Mouse (Mus musculus) heart, embryonic 12.5 days (tissue): ENCODE results near the gene Ttll8. TPM values are rescaled to one million over a fixed set of nuclear protein-coding genes. Genes with fewer than 3 reads are reported as not detected.

Experiments
- ATAC-seq: fragments of 200-750 bp; cut with Nextera tagmentation; 2 replicates; pipeline ENCODE4 v1.8.0; 2017; ENCODE audit warnings: moderate TSS enrichment, moderate library complexity; ENCODE audit not compliant: insufficient number of reproducible peaks, low FRiP score
- H3K27ac ChIP-seq: fragments of 300-500 bp; sonication (generic); 2 replicates; pipeline ENCODE4 v1.5.1; 2016; ENCODE audit warnings: mild to moderate bottlenecking, moderate library complexity; ENCODE audit not compliant: poor library complexity, severe bottlenecking
- H3K27me3 ChIP-seq: fragments of 300-500 bp; sonication (generic); replicated peaks from 2 replicates; pipeline ENCODE4 v1.6.1; 2016; ENCODE audit warnings: mild to moderate bottlenecking, moderate library complexity
- H3K36me3 ChIP-seq: fragments of 300-500 bp; sonication (generic); 2 replicates; pipeline ENCODE4 v1.6.1; 2016; ENCODE audit warnings: mild to moderate bottlenecking, moderate library complexity
- H3K4me1 ChIP-seq: fragments of 300-500 bp; sonication (generic); replicated peaks from 2 replicates; pipeline ENCODE4 v1.6.1; 2016; ENCODE audit warnings: mild to moderate bottlenecking
- H3K4me2 ChIP-seq: fragments of 300-500 bp; sonication (generic); 2 replicates; pipeline ENCODE4 v1.6.1; 2016; ENCODE audit warnings: mild to moderate bottlenecking, moderate library complexity
- H3K4me3 ChIP-seq: fragments of 300-500 bp; sonication (generic); 2 replicates; pipeline ENCODE4 v1.5.1; 2016; ENCODE audit warnings: mild to moderate bottlenecking
- H3K9ac ChIP-seq: fragments of 300-500 bp; sonication (generic); 2 replicates; pipeline ENCODE4 v1.6.1; 2016; ENCODE audit warnings: mild to moderate bottlenecking, moderate library complexity
- H3K9me3 ChIP-seq: fragments of 300-500 bp; sonication (generic); replicated peaks from 2 replicates; pipeline ENCODE4 v1.6.1; 2016; ENCODE audit warnings: mild to moderate bottlenecking, moderate library complexity
- whole genome bisulfite sequencing: fragments of 180-500 bp; shearing (Covaris S2); methylation state at CpG from one replicate; pipeline ENCODE4 v1.1.7; 2016; 5-methylcytosine and 5-hydroxymethylcytosine counted together
- polyA plus RNA-seq: library from polyadenylated mRNA; unstranded; fragments of >200 nt; fragmentation: Nextera tagmentation; extraction: Ambion mirVana; gene quantifications from 2 replicates; pipeline ENCODE4 v1.2.1, GENCODE M21; 2016

The Ttll8 gene
- polyA plus RNA-seq, 1 experiment from 2014 or later, result not detected

DNA sequence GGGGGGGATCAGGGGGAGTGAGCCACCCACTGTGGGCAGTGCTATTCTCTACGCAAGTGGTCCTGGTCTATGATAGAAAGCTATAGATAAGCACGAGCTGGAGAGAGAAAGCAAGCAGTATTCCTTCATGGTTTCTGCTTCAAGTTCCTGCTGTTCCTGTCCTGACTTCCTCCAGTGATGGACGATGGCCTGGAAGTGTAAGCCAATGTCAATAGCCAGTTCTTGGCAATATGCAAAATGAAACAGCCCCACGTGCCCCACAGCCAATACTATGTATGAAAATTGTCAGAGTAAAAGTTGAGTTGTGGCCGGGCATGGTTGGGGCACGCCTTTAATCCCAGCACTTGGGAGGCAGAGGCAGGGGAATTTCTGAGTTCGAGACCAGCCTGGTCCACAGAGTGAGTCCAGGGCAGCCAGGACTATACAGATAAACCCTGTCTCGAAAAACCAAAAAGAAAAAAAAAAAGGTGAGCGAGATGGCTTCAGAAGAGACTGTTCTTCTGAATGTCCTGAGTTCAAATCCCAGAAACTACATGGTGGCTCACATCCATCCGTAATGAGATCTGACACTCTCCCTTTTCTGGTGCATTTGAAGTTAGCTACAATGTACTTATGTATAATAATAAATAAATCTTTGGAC is 57.8 kb downstream of the Ttll8 start:
- H3K9ac ChIP-seq, result no peak overlapping the region
- ATAC-seq, result no peak
- H3K27ac ChIP-seq, result no peak overlapping the region
- no peaks in the 10 kb centered on the region for H3K36me3 ChIP-seq
- no peaks in the 10 kb centered on the region for H3K9me3 ChIP-seq
- no peak overlapping the region for H3K4me3 ChIP-seq
- no peaks in the 10 kb centered on the region for H3K4me1 ChIP-seq
- H3K4me2 ChIP-seq, result no peak overlapping the region
- H3K27me3 ChIP-seq, result peaks cover 9% of the 10 kb centered on the region; the same call in 1 of the 2 replicates
- 78% methylated on average over 10 of the region's 10 CpGs for WGBS

DNA sequence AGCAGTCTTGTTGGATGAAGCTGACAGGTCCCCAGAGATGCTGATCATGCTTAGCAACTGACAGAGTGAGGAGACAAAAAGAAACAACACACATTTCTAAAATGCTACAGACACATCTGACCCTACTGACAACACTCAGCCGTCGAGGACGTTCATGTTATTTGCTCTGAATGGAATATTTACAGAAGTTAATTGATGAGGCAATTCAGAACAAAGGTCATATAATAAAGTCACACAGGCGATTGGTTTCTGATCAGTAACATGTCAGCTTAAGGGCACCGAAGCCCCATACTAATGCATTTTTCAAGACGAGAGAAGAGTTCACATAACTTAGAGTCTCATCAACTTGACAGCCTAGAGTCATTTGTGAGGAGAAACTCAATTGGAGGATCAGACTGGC is 58.3 kb downstream of the Ttll8 start:
- WGBS, result 80% methylated on average over 6 of the region's 6 CpGs
- no peaks in the 10 kb centered on the region for H3K36me3 ChIP-seq
- H3K4me1 ChIP-seq, result no peaks in the 10 kb centered on the region; the same call in 1 of the 2 replicates
- H3K4me3 ChIP-seq, result no peak overlapping the region
- H3K27me3 ChIP-seq, result peaks cover 9% of the 10 kb centered on the region; the same call in 1 of the 2 replicates
- H3K9ac ChIP-seq, result no peak overlapping the region
- H3K4me2 ChIP-seq, result no peak overlapping the region
- H3K27ac ChIP-seq, result no peak overlapping the region
- no peaks in the 10 kb centered on the region for H3K9me3 ChIP-seq
- ATAC-seq, result no peak

DNA sequence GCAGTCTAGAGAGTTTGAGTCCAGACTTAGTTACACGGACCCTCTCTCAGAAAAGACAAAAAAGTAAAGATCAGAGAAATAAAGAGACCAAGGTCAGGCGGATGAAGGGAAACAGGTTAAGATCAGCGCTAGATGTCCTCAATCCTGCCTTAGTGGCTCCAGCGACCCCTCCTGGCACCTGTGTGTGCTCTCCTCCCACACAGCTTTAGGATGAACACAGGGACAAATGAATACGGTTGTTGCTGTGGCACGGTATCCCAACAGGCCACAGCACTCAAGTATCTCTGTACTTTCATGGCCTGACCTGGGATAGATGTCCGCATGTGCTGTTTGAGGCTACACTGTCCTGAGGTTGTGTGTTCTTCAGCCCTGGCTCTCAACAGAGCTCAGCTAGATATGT is 59.1 kb downstream of the Ttll8 start:
- H3K4me2 ChIP-seq, result no peak overlapping the region
- 57% methylated on average over 7 of the region's 7 CpGs for WGBS
- H3K36me3 ChIP-seq, result no peaks in the 10 kb centered on the region
- no peak for ATAC-seq
- no peak overlapping the region for H3K4me3 ChIP-seq
- H3K9ac ChIP-seq, result no peak overlapping the region
- H3K9me3 ChIP-seq, result no peaks in the 10 kb centered on the region
- H3K27me3 ChIP-seq, result peaks cover 9% of the 10 kb centered on the region; the same call in 1 of the 2 replicates
- no peak overlapping the region for H3K27ac ChIP-seq
- H3K4me1 ChIP-seq, result no peaks in the 10 kb centered on the region; the same call in 1 of the 2 replicates

DNA sequence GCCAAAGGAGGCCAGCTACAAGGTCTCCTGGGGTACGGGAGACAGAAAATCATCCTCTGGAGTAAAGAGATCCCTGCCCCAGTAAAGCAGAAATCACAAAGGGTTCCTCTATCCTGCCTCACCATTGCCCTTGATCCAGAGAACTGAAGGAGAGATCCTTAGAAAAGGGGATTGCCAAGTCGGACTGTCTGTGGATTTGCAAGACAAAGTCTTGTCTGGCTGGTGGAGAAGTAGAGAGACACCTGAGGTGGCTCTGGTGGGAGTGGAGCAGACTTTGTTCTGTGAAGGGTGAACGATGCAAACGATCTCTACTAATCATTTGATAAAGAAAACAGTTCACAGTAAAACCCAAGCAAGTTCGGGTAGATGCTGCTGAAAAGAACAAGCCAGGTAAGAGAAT is 61.3 kb downstream of the Ttll8 start:
- WGBS, result 75% methylated on average over 5 of the region's 5 CpGs
- H3K9ac ChIP-seq, result no peak overlapping the region
- no peak overlapping the region for H3K27ac ChIP-seq
- no peak overlapping the region for H3K4me3 ChIP-seq
- no peaks in the 10 kb centered on the region for H3K9me3 ChIP-seq
- no peak overlapping the region for H3K4me2 ChIP-seq
- peaks cover 12% of the 10 kb centered on the region for H3K27me3 ChIP-seq
- no peaks in the 10 kb centered on the region; the same call in 1 of the 2 replicates for H3K4me1 ChIP-seq
- no peak for ATAC-seq
- no peaks in the 10 kb centered on the region for H3K36me3 ChIP-seq

DNA sequence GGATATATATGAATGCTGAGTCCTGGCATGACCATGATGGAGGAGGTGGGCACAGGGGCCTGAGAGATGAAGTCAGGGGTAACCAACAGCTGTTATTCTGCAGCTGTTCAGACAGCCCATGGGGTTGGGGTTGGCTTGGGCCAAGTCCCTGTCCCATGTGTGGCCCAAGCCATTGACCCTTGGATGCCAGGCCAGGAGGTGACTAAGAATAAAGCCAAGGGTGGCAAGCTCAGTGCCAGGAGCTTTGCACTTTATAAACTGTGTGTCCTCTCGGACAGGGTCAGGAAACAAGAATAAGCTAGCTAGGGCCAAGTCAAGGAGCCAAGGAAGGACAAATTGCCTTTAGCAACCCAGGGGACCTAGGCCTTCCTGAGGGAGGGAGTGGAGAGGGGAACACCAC is 62.0 kb downstream of the Ttll8 start:
- Histone ChIP-seq H3K4me1 (no peaks in the 10 kb centered on the region; the same call in 1 of the 2 replicates), H3K27ac (no peak overlapping the region), H3K4me3 (no peak overlapping the region), H3K27me3 (peaks cover 12% of the 10 kb centered on the region), H3K9me3 (no peaks in the 10 kb centered on the region), H3K9ac (no peak overlapping the region), H3K36me3 (no peaks in the 10 kb centered on the region), H3K4me2 (no peak overlapping the region)
- WGBS, result 83% methylated on average over 1 of the region's 1 CpGs
- ATAC-seq, result no peak

DNA sequence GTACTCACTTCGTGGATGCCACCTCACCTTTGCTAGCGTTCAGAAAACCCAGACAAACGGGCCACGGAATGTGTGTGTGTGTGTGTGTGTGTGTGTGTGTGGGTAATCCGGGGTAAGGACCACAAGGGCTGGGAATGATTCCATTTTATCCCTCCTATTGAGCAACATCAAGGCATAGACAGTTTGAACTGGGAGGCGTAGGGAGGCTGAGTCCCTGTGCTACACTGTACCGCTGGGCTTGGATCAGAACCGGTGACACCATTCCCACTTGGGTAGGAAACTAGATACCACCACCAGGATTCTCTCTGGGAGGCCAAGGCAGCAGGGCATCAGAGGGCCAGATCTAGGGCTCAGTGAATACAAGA is 62.6 kb downstream of the Ttll8 start:
- H3K4me2 ChIP-seq, result peak overlapping the region; percentile 95
- ATAC-seq, result no peak
- H3K4me1 ChIP-seq, result no peaks in the 10 kb centered on the region; the same call in 1 of the 2 replicates
- no peak overlapping the region for H3K9ac ChIP-seq
- no peak overlapping the region for H3K27ac ChIP-seq
- peak overlapping the region; percentile 57; the same call in 1 of the 2 replicates for H3K4me3 ChIP-seq
- peaks cover 12% of the 10 kb centered on the region for H3K27me3 ChIP-seq
- no peaks in the 10 kb centered on the region for H3K9me3 ChIP-seq
- WGBS, result 63% methylated on average over 8 of the region's 8 CpGs
- H3K36me3 ChIP-seq, result no peaks in the 10 kb centered on the region

DNA sequence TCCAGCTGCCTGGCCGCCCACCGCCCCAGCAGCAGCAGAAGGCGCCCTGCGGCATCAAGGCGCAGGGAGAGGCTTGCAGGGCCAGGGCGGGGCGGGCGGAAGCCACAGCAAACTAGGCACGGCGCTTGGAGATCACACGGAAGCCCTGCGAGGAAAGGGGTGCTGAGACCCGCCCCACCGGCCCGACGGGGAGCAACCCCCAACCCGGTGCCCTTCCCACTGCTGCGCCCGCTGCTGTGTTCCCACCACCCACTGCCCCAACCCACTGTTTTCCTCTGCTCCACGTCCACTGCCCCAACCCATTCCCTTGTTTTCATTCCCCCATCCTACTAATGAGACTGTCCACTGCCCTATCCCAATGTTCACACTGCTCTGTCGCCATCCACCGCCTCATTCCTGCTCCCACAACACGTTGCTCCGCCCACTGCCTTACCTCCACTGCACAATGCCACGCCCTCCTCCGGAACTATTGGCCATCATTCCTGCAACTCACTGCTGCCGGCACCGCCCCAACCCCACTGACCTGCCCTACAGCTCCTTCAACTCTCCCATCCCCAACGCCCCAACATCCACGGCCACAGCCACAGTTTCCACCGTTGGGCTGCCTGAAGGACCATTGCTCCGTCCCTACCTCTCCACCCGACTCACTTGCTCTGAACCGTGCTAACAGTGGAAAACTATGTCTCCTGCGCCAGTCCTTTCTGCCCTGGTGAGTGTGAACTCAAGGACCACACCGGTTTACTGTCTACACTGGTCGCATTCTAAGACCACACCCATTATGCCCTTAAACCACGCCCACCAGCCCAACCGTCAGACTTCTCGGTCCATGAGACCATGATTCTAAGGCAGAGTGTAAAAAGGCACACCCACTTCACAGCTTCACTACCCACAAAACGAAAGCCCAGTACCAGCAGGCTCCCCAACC is 63.2 kb downstream of the Ttll8 start:
- 2% methylated on average over 35 of the region's 41 CpGs for WGBS
- no peaks in the 10 kb centered on the region; the same call in 1 of the 2 replicates for H3K4me1 ChIP-seq
- H3K4me3 ChIP-seq, result peak overlapping the region; percentile 57
- ATAC-seq, result peak; percentile 87
- H3K9ac ChIP-seq, result peak overlapping the region; percentile 78
- no peaks in the 10 kb centered on the region for H3K9me3 ChIP-seq
- H3K4me2 ChIP-seq, result peak overlapping the region; percentile 95
- H3K27ac ChIP-seq, result no peak overlapping the region
- peaks cover 12% of the 10 kb centered on the region for H3K27me3 ChIP-seq
- H3K36me3 ChIP-seq, result no peaks in the 10 kb centered on the region

DNA sequence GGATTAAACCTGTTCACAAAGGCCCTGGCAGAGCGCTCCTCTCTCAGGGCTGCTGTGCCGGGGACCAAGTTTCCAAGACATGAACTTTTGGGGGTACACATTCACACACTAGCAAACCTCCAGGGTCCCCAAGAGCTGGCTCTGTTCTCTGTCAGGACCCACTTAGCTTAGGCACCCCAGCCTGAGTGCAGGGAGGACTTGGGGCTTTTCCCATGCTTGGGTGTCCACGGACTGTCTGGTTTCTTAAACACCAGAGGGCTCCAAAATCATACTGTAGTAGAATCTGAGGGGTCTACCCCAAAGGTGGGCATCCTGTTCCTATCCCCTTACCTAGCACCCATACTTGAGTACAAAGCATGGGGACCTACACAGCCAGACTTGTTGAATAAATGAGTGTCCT is 64.2 kb downstream of the Ttll8 start:
- Histone ChIP-seq H3K27ac (no peak overlapping the region), H3K4me3 (peak overlapping the region; percentile 57; the same call in 1 of the 2 replicates), H3K27me3 (peaks cover 12% of the 10 kb centered on the region), H3K4me2 (peak overlapping the region; percentile 95), H3K9ac (peak overlapping the region; percentile 78), H3K36me3 (no peaks in the 10 kb centered on the region), H3K9me3 (no peaks in the 10 kb centered on the region), H3K4me1 (no peaks in the 10 kb centered on the region; the same call in 1 of the 2 replicates)
- WGBS, result 79% methylated on average over 3 of the region's 3 CpGs
- no peak for ATAC-seq

DNA sequence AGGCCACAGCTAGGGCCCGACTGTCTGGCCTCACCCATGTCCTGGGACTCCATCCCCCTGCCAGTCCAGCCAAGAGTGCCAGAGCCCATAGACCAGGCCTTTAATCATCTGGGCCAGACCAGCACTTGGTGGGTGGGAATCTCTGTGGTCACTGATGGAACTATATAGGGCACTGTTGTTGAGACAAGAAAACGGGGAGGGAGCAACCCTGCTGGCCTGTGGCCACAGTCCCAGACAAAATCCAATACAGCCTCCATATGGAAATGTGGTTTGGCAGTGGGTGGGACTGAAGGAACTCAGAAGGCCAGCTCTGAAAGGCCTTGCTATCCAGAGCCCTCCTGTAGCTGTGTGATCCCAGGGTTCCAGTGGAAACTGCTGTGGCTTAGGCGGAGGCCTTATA is 65.2 kb downstream of the Ttll8 start:
- Histone ChIP-seq H3K27me3 (peaks cover 12% of the 10 kb centered on the region), H3K9ac (no peak overlapping the region), H3K4me1 (peaks cover 2% of the 10 kb centered on the region), H3K36me3 (no peaks in the 10 kb centered on the region), H3K4me2 (no peak overlapping the region), H3K9me3 (no peaks in the 10 kb centered on the region), H3K27ac (no peak overlapping the region), H3K4me3 (no peak overlapping the region)
- no peak for ATAC-seq
- 81% methylated on average over 3 of the region's 3 CpGs for WGBS

DNA sequence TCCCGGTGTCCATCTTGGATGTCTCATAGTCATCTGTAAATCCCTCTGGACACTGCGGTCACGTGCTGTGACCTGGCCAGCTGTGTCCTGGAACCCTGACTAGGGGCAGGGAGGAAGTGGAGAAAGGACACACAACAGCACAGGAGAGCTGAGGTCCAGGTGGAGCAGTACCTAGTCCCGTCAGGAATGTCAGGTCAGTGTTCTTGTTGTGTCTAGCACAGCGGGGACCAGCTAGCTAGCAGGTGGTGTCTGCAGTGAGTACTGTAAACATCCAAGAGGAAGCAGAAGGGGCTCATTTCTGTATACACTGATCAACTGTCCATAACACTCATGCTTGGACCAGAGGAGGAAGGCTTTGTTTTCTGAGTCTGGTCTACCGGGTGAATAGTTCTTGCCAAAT is 68.8 kb downstream of the Ttll8 start:
- no peak overlapping the region for H3K4me3 ChIP-seq
- 83% methylated on average over 6 of the region's 6 CpGs for WGBS
- H3K27ac ChIP-seq, result no peak overlapping the region
- peaks cover 3% of the 10 kb centered on the region for H3K27me3 ChIP-seq
- H3K36me3 ChIP-seq, result no peaks in the 10 kb centered on the region
- no peak overlapping the region for H3K9ac ChIP-seq
- ATAC-seq, result no peak
- no peak overlapping the region for H3K4me2 ChIP-seq
- no peaks in the 10 kb centered on the region for H3K9me3 ChIP-seq
- H3K4me1 ChIP-seq, result peaks cover 6% of the 10 kb centered on the region

DNA sequence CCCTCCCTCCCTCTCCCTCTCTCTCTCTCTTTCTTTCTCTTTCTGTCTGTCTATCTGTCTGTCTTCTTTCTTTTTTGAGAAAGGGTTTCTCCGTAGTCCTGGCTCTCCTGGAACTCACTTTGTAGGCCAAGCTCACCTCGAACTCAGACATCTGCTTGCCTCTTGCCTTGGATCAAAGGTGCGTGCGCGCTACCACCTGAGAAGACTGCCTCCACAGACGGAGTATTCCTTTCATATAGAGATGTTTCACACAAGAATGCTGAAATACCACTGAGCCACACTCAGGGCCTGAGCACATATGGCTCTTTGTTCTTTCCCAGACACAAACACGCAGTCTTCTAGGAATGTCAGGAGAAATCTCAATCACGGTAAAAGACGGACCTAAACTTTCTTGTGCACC is 70.9 kb downstream of the Ttll8 start:
- no peaks in the 10 kb centered on the region for H3K9me3 ChIP-seq
- no peaks in the 10 kb centered on the region; the same call in 1 of the 2 replicates for H3K27me3 ChIP-seq
- no peak overlapping the region for H3K27ac ChIP-seq
- H3K36me3 ChIP-seq, result no peaks in the 10 kb centered on the region
- peaks cover 6% of the 10 kb centered on the region for H3K4me1 ChIP-seq
- 85% methylated on average over 9 of the region's 9 CpGs for WGBS
- ATAC-seq, result no peak
- no peak overlapping the region for H3K9ac ChIP-seq
- H3K4me3 ChIP-seq, result no peak overlapping the region
- no peak overlapping the region for H3K4me2 ChIP-seq
